Mouse (Mus musculus): ENCODE results near the gene Gm20696. TPM values are rescaled to one million over a fixed set of nuclear protein-coding genes. Genes with fewer than 3 reads are reported as not detected.

Gene Gm20696
- polyA plus RNA-seq, 1 experiment from 2014 or later: 3.0 TPM

Small RNAs within 50 kb of the gene (microRNA-seq; reads per million reads assigned to microRNA genes)
- not detected for gene Gm22328

Other genes starting within 250 kb of the Gm20696 start
- 52.4 and 67.7 TPM in 2 replicates for gene Foxp1, start 144.1 kb downstream of the Gm20696 start, polyA plus RNA-seq (2014; fragmentation: Nextera tagmentation; extraction: Ambion mirVana)
- gene Eif4e3, start within 50 bp of the Gm20696 start, polyA plus RNA-seq (2014; fragmentation: Nextera tagmentation; extraction: Ambion mirVana): 6.8 and 7.8 TPM in 2 replicates
- gene Gpr27, start 25.9 kb upstream of the Gm20696 start, polyA plus RNA-seq (2014; fragmentation: Nextera tagmentation; extraction: Ambion mirVana): 21.0 and 21.7 TPM in 2 replicates
- not detected in 2 replicates for gene Prok2, start 59.6 kb upstream of the Gm20696 start, polyA plus RNA-seq (2014; fragmentation: Nextera tagmentation; extraction: Ambion mirVana)